Mouse (Mus musculus) midbrain, embryonic 13.5 days (tissue): ENCODE measurements around the gene Rab3gap2. TPM values are rescaled to one million over a fixed set of nuclear protein-coding genes. Genes with fewer than 3 reads are reported as not detected.

ENCODE experiments used
- ATAC-seq: fragments of 200-750 bp; cut with Nextera tagmentation; 2 replicates; pipeline ENCODE4 v1.8.0; 2017; ENCODE audit warnings: mild to moderate bottlenecking, moderate TSS enrichment, moderate library complexity
- H3K27ac ChIP-seq: fragments of 300-500 bp; sonication (generic); 2 replicates; pipeline ENCODE4 v1.5.1; 2015; ENCODE audit warnings: inconsistent platforms, mild to moderate bottlenecking, moderate library complexity
- H3K27me3 ChIP-seq: fragments of 300-500 bp; sonication (generic); 2 replicates; pipeline ENCODE4 v1.6.1; 2015; ENCODE audit warnings: mild to moderate bottlenecking, inconsistent platforms
- H3K36me3 ChIP-seq: fragments of 300-500 bp; sonication (generic); 2 replicates; pipeline ENCODE4 v1.6.1; 2015; ENCODE audit warnings: mild to moderate bottlenecking, inconsistent platforms
- H3K4me1 ChIP-seq: fragments of 300-500 bp; sonication (generic); replicated peaks from 2 replicates; pipeline ENCODE4 v1.6.1; 2015; ENCODE audit warnings: inconsistent platforms
- H3K4me2 ChIP-seq: fragments of 300-500 bp; sonication (generic); replicated peaks from 2 replicates; pipeline ENCODE4 v1.6.1; 2015; ENCODE audit warnings: moderate library complexity, mild to moderate bottlenecking, inconsistent platforms
- H3K4me3 ChIP-seq: fragments of 300-500 bp; sonication (generic); replicated peaks from 2 replicates; pipeline ENCODE4 v1.5.1; 2015; ENCODE audit warnings: mild to moderate bottlenecking, inconsistent platforms
- H3K9ac ChIP-seq: fragments of 300-500 bp; sonication (generic); replicated peaks from 2 replicates; pipeline ENCODE4 v1.6.1; 2015; ENCODE audit warnings: mild to moderate bottlenecking, inconsistent platforms
- H3K9me3 ChIP-seq: fragments of 300-500 bp; sonication (generic); 2 replicates; pipeline ENCODE4 v1.6.1; 2016; ENCODE audit warnings: mild to moderate bottlenecking, inconsistent platforms
- WGBS: fragments of 180-500 bp; shearing (Covaris S2); methylation state at CpG from one replicate; pipeline ENCODE4 v1.1.7; 2015; 5-methylcytosine and 5-hydroxymethylcytosine counted together
- polyA plus RNA-seq: library from polyadenylated mRNA; unstranded; fragments of >200 nt; fragmentation: Nextera tagmentation; extraction: Ambion mirVana; gene quantifications from 2 replicates; pipeline ENCODE4 v1.2.1, GENCODE M21; 2015

The Rab3gap2 gene
- polyA plus RNA-seq, 1 experiment from 2014 or later, result 23.6 TPM

GRCm38 (mm10) chr1:185268675-185269074 lies 64.8 kb downstream of the Rab3gap2 start:
- WGBS, result 85% methylated on average over 4 of the region's 4 CpGs
- no peak overlapping the region for H3K4me3 ChIP-seq
- peaks cover 75% of the 10 kb centered on the region for H3K36me3 ChIP-seq
- H3K4me1 ChIP-seq, result no peaks in the 10 kb centered on the region
- no peak overlapping the region for H3K9ac ChIP-seq
- H3K27ac ChIP-seq, result no peak overlapping the region
- H3K27me3 ChIP-seq, result no peaks in the 10 kb centered on the region
- no peak for ATAC-seq
- H3K9me3 ChIP-seq, result no peaks in the 10 kb centered on the region; the same call in 1 of the 2 replicates
- no peak overlapping the region for H3K4me2 ChIP-seq

- H3K36me3 ChIP-seq, result peaks cover 74% of the 10 kb centered on the region
- H3K9ac ChIP-seq, result no peak overlapping the region
- H3K4me2 ChIP-seq, result no peak overlapping the region
- H3K4me1 ChIP-seq, result no peaks in the 10 kb centered on the region
- H3K4me3 ChIP-seq, result no peak overlapping the region
- ATAC-seq, result no peak
- H3K27me3 ChIP-seq, result no peaks in the 10 kb centered on the region
- no peaks in the 10 kb centered on the region; the same call in 1 of the 2 replicates for H3K9me3 ChIP-seq
- WGBS, result 97% methylated on average over 8 of the region's 8 CpGs
- no peak overlapping the region for H3K27ac ChIP-seq
Measured at GRCm38 (mm10) chr1:185270403-185271097, 66.6 kb downstream of the Rab3gap2 start.

GRCm38 (mm10) chr1:185271373-185271772 lies 67.5 kb downstream of the Rab3gap2 start:
- WGBS, result 94% methylated on average over 9 of the region's 9 CpGs
- Histone ChIP-seq H3K27me3 (no peaks in the 10 kb centered on the region), H3K27ac (no peak overlapping the region), H3K4me2 (no peak overlapping the region), H3K9ac (no peak overlapping the region), H3K36me3 (peaks cover 76% of the 10 kb centered on the region), H3K4me3 (no peak overlapping the region), H3K4me1 (no peaks in the 10 kb centered on the region), H3K9me3 (no peaks in the 10 kb centered on the region; the same call in 1 of the 2 replicates)
- no peak for ATAC-seq

GRCm38 (mm10) chr1:185274819-185275545 lies 71.1 kb downstream of the Rab3gap2 start:
- Histone ChIP-seq H3K27ac (no peak overlapping the region), H3K36me3 (peaks cover 84% of the 10 kb centered on the region), H3K4me1 (no peaks in the 10 kb centered on the region), H3K9ac (no peak overlapping the region), H3K9me3 (no peaks in the 10 kb centered on the region; the same call in 1 of the 2 replicates), H3K27me3 (no peaks in the 10 kb centered on the region), H3K4me2 (no peak overlapping the region), H3K4me3 (no peak overlapping the region)
- ATAC-seq, result no peak
- 93% methylated on average over 5 of the region's 5 CpGs for WGBS

- Histone ChIP-seq H3K4me1 (no peaks in the 10 kb centered on the region), H3K4me2 (no peak overlapping the region), H3K9me3 (no peaks in the 10 kb centered on the region; the same call in 1 of the 2 replicates), H3K4me3 (no peak overlapping the region), H3K27me3 (no peaks in the 10 kb centered on the region), H3K27ac (no peak overlapping the region), H3K36me3 (peaks cover 90% of the 10 kb centered on the region), H3K9ac (no peak overlapping the region)
- no peak for ATAC-seq
- 93% methylated on average over 7 of the region's 7 CpGs for WGBS
Measured at GRCm38 (mm10) chr1:185275976-185276375, 72.1 kb downstream of the Rab3gap2 start.

GRCm38 (mm10) chr1:185277022-185277421 lies 73.1 kb downstream of the Rab3gap2 start:
- H3K9ac ChIP-seq, result no peak overlapping the region
- no peak overlapping the region for H3K27ac ChIP-seq
- H3K4me3 ChIP-seq, result no peak overlapping the region
- peaks cover 88% of the 10 kb centered on the region for H3K36me3 ChIP-seq
- no peaks in the 10 kb centered on the region; the same call in 1 of the 2 replicates for H3K9me3 ChIP-seq
- no peaks in the 10 kb centered on the region for H3K4me1 ChIP-seq
- no peak for ATAC-seq
- H3K27me3 ChIP-seq, result no peaks in the 10 kb centered on the region
- 92% methylated on average over 11 of the region's 11 CpGs for WGBS
- H3K4me2 ChIP-seq, result no peak overlapping the region

- Histone ChIP-seq H3K4me2 (no peak overlapping the region), H3K27ac (no peak overlapping the region), H3K4me1 (no peaks in the 10 kb centered on the region), H3K9me3 (no peaks in the 10 kb centered on the region), H3K4me3 (no peak overlapping the region), H3K27me3 (no peaks in the 10 kb centered on the region), H3K36me3 (peaks cover 91% of the 10 kb centered on the region), H3K9ac (no peak overlapping the region)
- WGBS, result 89% methylated on average over 9 of the region's 9 CpGs
- ATAC-seq, result no peak
Measured at GRCm38 (mm10) chr1:185279288-185279687, 75.4 kb downstream of the Rab3gap2 start.

GRCm38 (mm10) chr1:185280616-185281015 lies 76.7 kb downstream of the Rab3gap2 start:
- H3K4me1 ChIP-seq, result no peaks in the 10 kb centered on the region
- H3K9me3 ChIP-seq, result no peaks in the 10 kb centered on the region
- H3K27ac ChIP-seq, result no peak overlapping the region
- WGBS, result 96% methylated on average over 4 of the region's 4 CpGs
- H3K9ac ChIP-seq, result no peak overlapping the region
- ATAC-seq, result no peak
- no peak overlapping the region for H3K4me3 ChIP-seq
- no peak overlapping the region for H3K4me2 ChIP-seq
- no peaks in the 10 kb centered on the region for H3K27me3 ChIP-seq
- peaks cover 92% of the 10 kb centered on the region for H3K36me3 ChIP-seq

GRCm38 (mm10) chr1:185282846-185283245 lies 78.9 kb downstream of the Rab3gap2 start:
- WGBS, result 97% methylated on average over 11 of the region's 11 CpGs
- H3K4me1 ChIP-seq, result no peaks in the 10 kb centered on the region
- H3K36me3 ChIP-seq, result peaks cover 89% of the 10 kb centered on the region
- H3K4me2 ChIP-seq, result no peak overlapping the region
- H3K27me3 ChIP-seq, result no peaks in the 10 kb centered on the region
- no peak for ATAC-seq
- H3K9ac ChIP-seq, result no peak overlapping the region
- H3K27ac ChIP-seq, result no peak overlapping the region
- H3K4me3 ChIP-seq, result no peak overlapping the region
- H3K9me3 ChIP-seq, result no peaks in the 10 kb centered on the region

GRCm38 (mm10) chr1:185283247-185283646 lies 79.3 kb downstream of the Rab3gap2 start:
- no peak overlapping the region for H3K4me3 ChIP-seq
- H3K4me1 ChIP-seq, result no peaks in the 10 kb centered on the region
- no peak overlapping the region for H3K4me2 ChIP-seq
- H3K36me3 ChIP-seq, result peaks cover 89% of the 10 kb centered on the region
- H3K27ac ChIP-seq, result no peak overlapping the region
- no peaks in the 10 kb centered on the region for H3K9me3 ChIP-seq
- 95% methylated on average over 15 of the region's 15 CpGs for WGBS
- no peaks in the 10 kb centered on the region for H3K27me3 ChIP-seq
- no peak for ATAC-seq
- H3K9ac ChIP-seq, result no peak overlapping the region

- WGBS, result 80% methylated on average over 4 of the region's 4 CpGs
- Histone ChIP-seq H3K9me3 (no peaks in the 10 kb centered on the region), H3K9ac (no peak overlapping the region), H3K4me1 (no peaks in the 10 kb centered on the region), H3K4me3 (no peak overlapping the region), H3K27ac (no peak overlapping the region), H3K4me2 (no peak overlapping the region), H3K36me3 (peaks cover 80% of the 10 kb centered on the region), H3K27me3 (no peaks in the 10 kb centered on the region)
- peak; percentile 65; the same call in 1 of the 2 replicates for ATAC-seq
Measured at GRCm38 (mm10) chr1:185284740-185285139, 80.8 kb downstream of the Rab3gap2 start.

GRCm38 (mm10) chr1:185285171-185285570 lies 81.3 kb downstream of the Rab3gap2 start:
- H3K36me3 ChIP-seq, result peaks cover 79% of the 10 kb centered on the region
- H3K4me3 ChIP-seq, result no peak overlapping the region
- ATAC-seq, result peak; percentile 58; the same call in 1 of the 2 replicates
- WGBS, result 91% methylated on average over 4 of the region's 4 CpGs
- H3K4me2 ChIP-seq, result no peak overlapping the region
- no peaks in the 10 kb centered on the region for H3K27me3 ChIP-seq
- H3K27ac ChIP-seq, result no peak overlapping the region
- no peaks in the 10 kb centered on the region for H3K4me1 ChIP-seq
- no peaks in the 10 kb centered on the region for H3K9me3 ChIP-seq
- H3K9ac ChIP-seq, result no peak overlapping the region
